Mouse (Mus musculus): Measurements from ENCODE around the gene Esf1.
A peak's percentile ranks its signal among the peaks of the same experiment; 100 is the strongest.
"Not testable (repeated sequence)": the region's sequence is repeated elsewhere in the genome, so short reads cannot be mapped to it uniquely, and the experiment has no call there.

Gene Esf1

GRCm38 (mm10) chr2:140170127-140170802 is at the start of gene Esf1, which contains the start of gene Ndufaf5:
TSS of gene Esf1 (minus strand) at chr2:140170564.
TSS of gene Ndufaf5 (plus strand) at chr2:140170649.
- DNase-seq: peak; percentile 99

DNA sequence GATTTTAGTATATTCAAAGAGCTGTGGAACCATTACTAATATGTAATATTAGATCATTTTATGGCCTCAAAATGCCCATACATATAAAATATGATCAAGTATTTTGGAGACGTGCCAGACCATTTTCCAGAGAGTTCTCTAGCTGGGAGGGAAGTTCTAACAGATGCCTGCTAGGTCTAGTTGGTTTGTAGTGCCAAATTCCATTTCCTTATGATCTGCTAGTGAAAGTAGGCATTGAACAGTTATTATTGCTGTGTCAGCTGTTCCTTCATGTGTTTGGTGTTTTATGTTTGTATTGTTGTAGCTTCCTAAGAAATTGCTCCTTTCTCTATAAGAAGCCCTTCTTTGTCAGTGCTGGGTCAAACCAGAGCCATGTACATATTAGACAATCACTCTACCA is 45.6 kb upstream of the Esf1 start:
- DNase-seq: no peak

GRCm38 (mm10) chr2:140215415-140215814 is 45.1 kb upstream of the Esf1 start:
- DNase-seq: no peak

DNA sequence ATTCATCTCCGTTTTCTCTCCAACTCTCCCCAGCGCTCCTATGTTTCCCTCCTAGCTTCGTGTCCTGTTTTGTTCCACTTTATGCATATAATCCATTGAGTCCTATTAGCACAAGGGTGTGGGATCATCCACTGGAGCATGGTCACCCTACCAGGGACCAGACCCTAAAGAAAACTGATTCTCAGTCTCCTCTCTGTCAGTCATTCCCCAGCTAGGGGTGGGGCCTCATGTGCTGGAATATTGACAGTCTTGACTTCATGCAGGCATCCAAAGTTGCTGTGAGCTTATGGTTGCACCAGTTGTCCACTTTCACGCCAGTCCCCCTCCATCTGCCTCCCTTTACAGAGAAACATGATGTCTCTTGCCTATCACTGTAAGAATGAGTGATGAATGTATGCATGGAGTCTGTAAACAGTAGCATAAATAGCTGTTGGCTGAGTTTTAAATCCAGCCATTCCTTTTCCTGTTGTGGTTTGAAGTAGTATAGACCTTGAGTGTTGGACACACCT is 44.2 kb upstream of the Esf1 start:
- no peak for DNase-seq

GRCm38 (mm10) chr2:140203756-140204155 is 33.4 kb upstream of the Esf1 start:
- DNase-seq: no peak

GRCm38 (mm10) chr2:140202573-140202972 is 32.2 kb upstream of the Esf1 start:
- DNase-seq: no peak

DNA sequence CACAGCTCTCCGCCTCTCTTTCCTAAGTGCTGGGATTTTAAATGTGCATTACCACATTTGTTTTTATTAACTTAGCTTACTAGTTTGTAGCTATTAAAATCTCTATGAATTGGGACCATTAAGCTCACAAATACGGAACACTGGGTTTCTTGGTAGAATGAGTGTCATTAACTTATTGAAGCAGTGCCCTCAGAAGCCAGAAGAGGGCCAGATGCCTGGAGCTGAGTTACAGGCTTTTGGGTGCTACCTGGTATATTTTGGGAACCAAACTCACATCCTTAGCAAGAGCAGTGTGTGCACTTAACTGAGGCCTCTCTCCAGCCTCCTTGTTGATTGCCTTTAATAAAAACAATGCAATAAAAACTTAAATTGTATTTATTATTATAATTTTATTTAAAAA is 30.3 kb upstream of the Esf1 start:
- no peak for DNase-seq

GRCm38 (mm10) chr2:140185685-140186210 is 15.4 kb upstream of the Esf1 start:
- not testable (repeated sequence) for DNase-seq

GRCm38 (mm10) chr2:140170803-140171553 is 614 bp upstream of the Esf1 start:
- no peak for DNase-seq

- no peak for DNase-seq
Observed at GRCm38 (mm10) chr2:140169057-140169456, 1.3 kb downstream of the Esf1 start.

- no peak for DNase-seq
Observed at GRCm38 (mm10) chr2:140163351-140163854, 7.0 kb downstream of the Esf1 start.

DNA sequence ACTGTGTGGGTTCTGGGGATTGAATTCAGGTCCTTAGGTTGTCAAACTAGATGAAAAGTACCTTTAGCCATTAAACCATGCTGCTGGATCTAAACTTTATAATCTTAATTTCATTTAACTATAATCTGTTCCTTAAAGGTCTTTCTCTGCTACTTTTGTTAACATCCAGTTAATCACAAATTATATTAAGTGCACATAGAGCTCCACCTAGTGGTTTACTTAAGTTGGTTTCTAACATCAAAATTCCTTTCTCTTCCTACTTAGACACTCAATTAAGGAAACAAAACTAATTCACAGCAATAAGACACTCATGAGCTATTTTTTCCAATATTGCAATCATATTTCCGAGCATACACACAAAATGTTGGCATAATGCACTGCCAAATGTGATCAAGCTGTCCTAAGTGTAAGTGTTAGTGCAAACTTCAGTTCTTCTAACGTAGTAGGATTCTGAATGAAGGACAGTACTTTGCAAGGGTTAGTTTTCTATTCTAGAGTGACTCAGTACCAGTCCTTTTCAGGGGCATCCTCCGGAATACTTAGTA is 11.1 kb downstream of the Esf1 start:
- DNase-seq: no peak

GRCm38 (mm10) chr2:140151743-140152142 is 18.6 kb downstream of the Esf1 start, which contains the start of gene Gm17374:
TSS of gene Gm17374 (plus strand) at chr2:140152043.
- DNase-seq: not testable (repeated sequence)

GRCm38 (mm10) chr2:140125516-140125915 is 44.8 kb downstream of the Esf1 start:
- no peak for DNase-seq

DNA sequence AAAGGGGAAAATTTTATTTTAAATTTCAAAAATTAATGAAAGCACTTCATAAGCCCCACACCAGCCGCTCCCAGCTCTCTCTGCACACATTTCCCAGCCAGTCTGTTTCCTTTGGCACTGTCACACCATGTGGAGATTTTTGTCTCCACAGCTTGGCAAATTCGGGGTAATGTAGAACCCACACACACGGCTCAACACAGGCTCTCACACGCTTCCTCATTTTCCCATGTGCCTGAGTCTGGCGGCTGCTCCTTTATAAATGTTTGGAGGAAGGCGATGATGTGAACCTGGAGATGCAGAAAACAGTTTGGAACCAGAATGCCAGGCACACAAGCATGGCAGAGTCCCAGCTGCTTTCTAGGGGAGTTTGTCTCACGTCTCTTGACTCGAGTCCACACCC is 56.5 kb downstream of the Esf1 start:
- no peak for DNase-seq

DNA sequence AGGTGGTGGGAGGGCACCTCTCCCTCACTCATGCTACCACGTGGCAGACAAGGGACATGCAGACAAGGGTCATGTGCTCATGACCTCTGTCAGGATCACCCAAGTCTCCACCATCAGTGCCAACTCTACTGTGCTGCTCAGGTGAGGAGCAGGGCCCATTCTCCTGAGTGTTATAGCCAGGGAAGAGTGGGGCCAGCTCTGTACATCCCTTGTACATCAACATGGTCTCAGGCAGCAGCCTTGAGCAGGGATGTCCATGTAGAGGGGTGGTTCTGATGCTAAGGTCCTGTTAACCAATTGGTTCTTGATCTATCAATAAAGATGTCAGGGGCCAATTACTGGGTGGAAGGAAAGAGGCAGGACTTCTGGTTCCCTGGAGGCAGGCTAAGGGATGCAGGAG is 61.4 kb downstream of the Esf1 start:
- no peak for DNase-seq

DNA sequence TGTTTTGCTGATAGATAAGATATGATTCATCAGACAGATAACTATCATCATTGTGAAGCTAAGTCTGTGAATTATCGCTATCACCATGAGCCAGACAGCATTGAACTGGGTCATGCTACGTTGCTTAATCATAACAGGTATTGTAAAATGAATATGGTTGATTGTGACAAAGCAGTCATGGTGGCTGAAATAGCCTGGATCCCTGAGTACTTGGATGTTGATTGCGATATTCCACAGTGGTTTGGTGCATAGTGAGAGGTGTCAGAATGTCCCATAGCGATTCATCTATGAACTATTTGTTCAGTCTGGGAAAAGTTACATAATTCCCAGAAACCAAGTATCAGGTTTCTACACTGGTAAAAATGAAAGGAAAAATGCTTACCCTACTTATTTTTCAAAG is 62.7 kb downstream of the Esf1 start:
- DNase-seq: no peak

DNA sequence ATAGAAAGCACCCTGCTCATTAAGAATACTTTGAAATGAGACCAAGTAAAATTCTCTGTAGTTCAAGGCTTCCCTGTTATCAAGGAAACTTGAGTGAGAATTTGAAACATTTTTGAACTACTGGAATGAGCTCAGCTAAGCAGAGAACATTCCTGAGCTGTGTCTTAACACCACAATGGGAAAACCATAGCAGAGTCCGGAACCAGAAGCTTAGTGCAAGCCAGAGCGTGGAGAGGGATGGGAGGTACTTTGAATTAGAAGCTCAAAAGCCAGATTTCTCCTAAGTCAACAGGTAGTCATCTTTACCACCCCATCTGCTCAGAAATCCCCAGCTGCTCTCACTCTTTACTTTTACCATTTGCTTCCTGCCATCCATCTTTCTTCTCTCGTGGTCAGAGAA is 65.4 kb downstream of the Esf1 start:
- no peak for DNase-seq

GRCm38 (mm10) chr2:140100551-140101474 is 69.6 kb downstream of the Esf1 start:
- no peak for DNase-seq

DNA sequence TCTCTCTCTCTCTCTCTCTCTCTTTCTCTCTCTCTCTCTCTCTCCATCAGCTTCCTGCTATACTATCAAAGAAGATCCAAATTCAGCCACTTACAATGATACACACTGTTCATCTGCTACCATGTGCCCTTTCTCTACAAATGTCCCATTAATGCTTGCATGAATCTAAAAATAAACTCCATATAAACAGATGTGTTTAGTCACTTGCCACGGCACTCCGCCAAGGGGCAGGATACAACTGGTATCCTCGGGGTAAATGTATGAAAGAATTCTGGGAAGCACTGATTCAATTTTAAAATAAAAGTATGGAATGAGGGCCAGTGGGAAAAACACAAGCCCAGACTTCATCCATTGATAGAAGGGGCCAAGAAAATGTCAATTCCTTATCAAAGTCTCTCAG is 70.4 kb downstream of the Esf1 start:
- DNase-seq: no peak

GRCm38 (mm10) chr2:140097131-140097591 is 73.2 kb downstream of the Esf1 start:
- no peak for DNase-seq

- DNase-seq: no peak
Observed at GRCm38 (mm10) chr2:140096034-140096433, 74.3 kb downstream of the Esf1 start.

All from kidney, adult 18-20 months (tissue).